Mouse (Mus musculus): ENCODE results near the gene Stk24. TPM values are rescaled to one million over a fixed set of nuclear protein-coding genes. Genes with fewer than 3 reads are reported as not detected.

Gene Stk24
- polyA plus RNA-seq, 1 experiment from 2014 or later: 32.8 TPM

DNA sequence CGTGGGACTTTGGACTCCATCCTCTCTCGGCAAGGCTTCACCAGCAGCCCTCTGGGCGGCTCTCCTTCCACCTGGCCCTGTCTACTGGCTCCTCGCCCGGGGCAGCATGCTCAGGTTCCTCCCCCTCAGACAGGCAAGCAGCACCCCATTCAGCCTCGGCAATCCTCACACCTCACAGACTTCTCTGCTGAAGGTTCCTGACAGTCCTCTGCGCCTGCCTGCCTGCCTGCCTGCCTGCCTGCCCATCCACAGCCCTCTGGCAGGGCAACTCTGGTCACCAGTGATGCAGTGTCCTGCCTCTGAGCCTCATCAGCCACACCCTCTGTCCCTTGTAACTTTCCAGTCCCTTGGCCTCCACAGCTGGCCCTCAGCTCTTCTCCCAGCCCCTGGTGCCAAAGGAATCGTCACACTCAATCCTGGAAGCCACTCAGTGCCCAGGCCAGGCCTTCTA, 39.8 kb downstream of the Stk24 start:
- H3K4me1 ChIP-seq (replicated peaks): peaks cover 8% of the 10 kb centered on the region; the same call in 1 of the 2 replicates
- H3K27me3 ChIP-seq (ENCODE audit: insufficient read depth, poor library complexity, severe bottlenecking): no peaks in the 10 kb centered on the region
- peaks cover 28% of the 10 kb centered on the region for H3K36me3 ChIP-seq
- H3K27ac ChIP-seq: 0 out of 2 replicates have a peak overlapping the region, but pooled peaks have one; percentile 1
- no peaks in the 10 kb centered on the region for H3K9me3 ChIP-seq
- 88% methylated on average over 8 of the region's 8 CpGs for WGBS
- DNase-seq (ENCODE audit: low spot score): no peak
- H3K4me3 ChIP-seq: no peak overlapping the region

DNA sequence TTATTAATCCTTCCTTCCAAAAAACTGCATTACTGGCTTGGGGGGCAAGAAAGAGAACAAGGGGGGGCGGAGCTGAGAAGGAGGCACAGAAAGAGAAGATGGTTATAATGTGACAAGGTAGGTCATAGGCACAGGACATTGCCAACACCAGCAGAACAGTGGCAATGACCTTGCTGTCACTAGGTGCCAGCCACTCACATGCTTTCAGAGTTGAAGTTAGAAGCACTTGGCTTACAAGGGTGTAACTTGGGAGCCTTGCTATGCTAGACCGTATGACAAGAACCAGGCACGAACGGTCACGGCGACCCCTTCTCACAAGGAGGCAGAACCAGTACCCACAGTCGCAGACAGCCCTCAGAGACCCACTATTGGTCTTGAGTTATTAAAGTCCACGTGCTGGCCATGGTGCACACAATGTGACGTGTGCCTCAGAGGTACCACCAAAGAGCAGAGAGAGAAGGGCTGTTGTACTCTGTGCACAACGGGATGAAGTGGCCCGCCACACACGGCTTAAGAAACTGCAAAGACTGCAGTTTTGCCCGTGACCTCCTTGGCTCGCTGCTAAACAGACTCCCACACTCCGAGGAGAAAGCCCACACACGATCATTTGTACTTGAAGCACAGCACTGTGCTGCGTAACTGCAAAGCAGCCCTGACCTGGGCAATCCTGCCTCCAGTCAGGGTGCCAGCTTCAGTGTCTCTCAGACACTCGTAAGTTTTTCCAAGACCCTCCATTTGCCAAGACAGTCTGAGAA, 40.8 kb downstream of the Stk24 start:
- no peaks in the 10 kb centered on the region for H3K9me3 ChIP-seq
- peaks cover 35% of the 10 kb centered on the region for H3K36me3 ChIP-seq
- H3K4me1 ChIP-seq (replicated peaks): peaks cover 8% of the 10 kb centered on the region; the same call in 1 of the 2 replicates
- no peaks in the 10 kb centered on the region for H3K27me3 ChIP-seq (ENCODE audit: insufficient read depth, poor library complexity, severe bottlenecking)
- no peak overlapping the region for H3K27ac ChIP-seq
- H3K4me3 ChIP-seq: no peak overlapping the region
- DNase-seq (ENCODE audit: low spot score): no peak
- 86% methylated on average over 18 of the region's 18 CpGs for WGBS

DNA sequence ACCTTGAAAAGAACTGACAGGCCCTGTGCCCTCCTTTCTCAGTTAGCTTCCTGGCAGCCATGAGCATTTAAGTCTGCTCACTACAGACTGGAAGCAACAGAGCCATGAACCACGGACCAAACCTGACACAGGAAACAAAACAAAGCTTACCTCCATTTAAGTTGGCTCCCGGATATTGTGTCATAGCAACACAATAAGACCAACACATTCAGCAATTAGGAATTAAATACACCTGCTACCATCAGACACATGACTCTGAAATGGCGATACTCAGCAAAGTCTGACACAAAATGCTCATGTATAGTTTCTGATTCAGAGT, 49.8 kb downstream of the Stk24 start:
- no peak overlapping the region for H3K27ac ChIP-seq
- no peaks in the 10 kb centered on the region for H3K27me3 ChIP-seq (ENCODE audit: insufficient read depth, poor library complexity, severe bottlenecking)
- no peak overlapping the region for H3K4me3 ChIP-seq
- 89% methylated on average over 3 of the region's 3 CpGs for WGBS
- H3K36me3 ChIP-seq: peaks cover 21% of the 10 kb centered on the region
- DNase-seq (ENCODE audit: low spot score): no peak
- H3K9me3 ChIP-seq: no peaks in the 10 kb centered on the region
- H3K4me1 ChIP-seq (replicated peaks): peaks cover 9% of the 10 kb centered on the region; the same call in 1 of the 2 replicates

DNA sequence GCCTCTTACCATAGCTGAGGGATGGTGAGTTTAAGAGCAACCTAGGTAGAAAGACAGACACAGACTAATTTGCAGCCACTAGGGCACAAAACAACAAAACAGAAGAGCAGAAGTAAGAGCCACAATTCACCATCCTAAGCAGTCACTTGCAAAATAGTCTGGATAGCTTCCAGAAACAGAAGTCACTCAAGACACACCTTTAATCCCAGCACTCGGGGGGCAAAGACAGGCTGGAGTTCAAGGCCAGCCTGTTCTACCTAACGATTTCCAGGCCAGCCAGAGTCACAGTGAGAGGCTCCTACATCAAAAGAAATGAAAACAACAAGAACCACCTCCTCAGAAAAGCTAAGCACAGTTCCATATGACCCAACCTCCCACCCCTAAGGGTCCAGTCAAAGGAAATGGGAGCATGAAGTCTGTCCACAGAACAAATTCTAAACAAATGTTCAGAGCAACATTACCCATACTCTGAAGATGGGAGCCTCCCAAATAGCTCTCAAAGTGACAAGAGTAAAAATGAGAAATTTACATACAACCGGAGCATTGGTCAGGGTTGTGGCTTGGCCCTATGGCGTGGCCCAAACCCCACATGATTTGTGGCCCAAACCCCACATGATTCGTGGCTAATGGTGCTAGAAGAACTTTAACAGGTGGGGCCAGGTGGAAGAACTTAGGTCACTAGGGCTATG, 50.3 kb downstream of the Stk24 start:
- no peak overlapping the region for H3K4me3 ChIP-seq
- WGBS: 80% methylated on average over 5 of the region's 5 CpGs

DNA sequence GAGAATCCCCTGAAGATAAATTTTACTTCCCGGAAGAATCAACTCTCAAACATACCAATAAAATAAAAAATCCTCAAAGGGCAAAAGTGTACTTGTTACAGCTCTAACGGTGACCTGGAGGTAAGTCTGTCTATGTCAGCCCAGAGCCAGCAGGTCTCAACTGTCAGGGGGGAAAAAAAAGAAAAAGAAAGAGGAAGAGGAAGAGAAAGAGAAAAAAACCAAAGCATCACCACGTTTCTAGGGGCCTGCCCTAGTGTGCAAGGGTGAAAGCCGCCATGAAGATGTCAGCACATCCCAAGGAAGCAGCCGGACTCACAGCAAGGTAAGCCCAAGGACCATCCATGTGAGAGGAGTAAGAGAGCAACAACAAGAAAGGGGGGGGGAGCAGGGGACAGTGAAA, 50.9 kb downstream of the Stk24 start:
- no peak overlapping the region for H3K27ac ChIP-seq
- H3K36me3 ChIP-seq: peaks cover 16% of the 10 kb centered on the region
- WGBS: 89% methylated on average over 5 of the region's 5 CpGs
- no peak for DNase-seq (ENCODE audit: low spot score)
- no peaks in the 10 kb centered on the region for H3K27me3 ChIP-seq (ENCODE audit: insufficient read depth, poor library complexity, severe bottlenecking)
- no peak overlapping the region for H3K4me3 ChIP-seq
- no peaks in the 10 kb centered on the region for H3K9me3 ChIP-seq
- peaks cover 9% of the 10 kb centered on the region; the same call in 1 of the 2 replicates for H3K4me1 ChIP-seq (replicated peaks)

More for the DNA sequence above, 50.3 kb downstream of the Stk24 start:
- peaks cover 9% of the 10 kb centered on the region; the same call in 1 of the 2 replicates for H3K4me1 ChIP-seq (replicated peaks)
- H3K9me3 ChIP-seq: no peaks in the 10 kb centered on the region
- no peak for DNase-seq (ENCODE audit: low spot score)
- no peaks in the 10 kb centered on the region for H3K27me3 ChIP-seq (ENCODE audit: insufficient read depth, poor library complexity, severe bottlenecking)
- H3K27ac ChIP-seq: no peak overlapping the region
- peaks cover 16% of the 10 kb centered on the region for H3K36me3 ChIP-seq

DNA sequence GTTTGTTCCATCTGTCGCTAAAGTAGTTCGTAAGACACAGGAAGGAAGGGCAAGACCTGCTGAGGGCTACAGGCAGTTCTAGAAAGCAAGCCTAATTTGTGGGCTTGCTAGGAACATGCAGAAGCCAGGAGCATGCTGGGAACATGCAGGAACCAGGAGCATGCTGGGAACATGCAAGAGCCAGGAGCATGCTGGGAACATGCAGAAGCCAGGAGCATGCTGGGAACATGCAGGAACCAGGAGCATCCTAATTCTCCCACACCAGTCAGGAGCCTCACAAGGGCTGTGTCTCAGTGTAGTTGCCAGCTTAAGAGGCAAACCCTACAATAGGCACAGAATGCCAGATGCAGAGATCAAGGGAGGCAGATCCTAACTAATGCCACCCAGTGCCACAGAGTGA, 53.4 kb downstream of the Stk24 start:
- H3K27me3 ChIP-seq (ENCODE audit: insufficient read depth, poor library complexity, severe bottlenecking): no peaks in the 10 kb centered on the region
- H3K36me3 ChIP-seq: 0 out of 2 replicates have a peak, but pooled peaks cover 15% of the 10 kb centered on the region
- DNase-seq (ENCODE audit: low spot score): no peak
- no peak overlapping the region for H3K4me3 ChIP-seq
- H3K4me1 ChIP-seq (replicated peaks): peaks cover 16% of the 10 kb centered on the region
- no peak overlapping the region for H3K27ac ChIP-seq
- no peaks in the 10 kb centered on the region for H3K9me3 ChIP-seq
- 87% methylated on average over 2 of the region's 2 CpGs for WGBS

DNA sequence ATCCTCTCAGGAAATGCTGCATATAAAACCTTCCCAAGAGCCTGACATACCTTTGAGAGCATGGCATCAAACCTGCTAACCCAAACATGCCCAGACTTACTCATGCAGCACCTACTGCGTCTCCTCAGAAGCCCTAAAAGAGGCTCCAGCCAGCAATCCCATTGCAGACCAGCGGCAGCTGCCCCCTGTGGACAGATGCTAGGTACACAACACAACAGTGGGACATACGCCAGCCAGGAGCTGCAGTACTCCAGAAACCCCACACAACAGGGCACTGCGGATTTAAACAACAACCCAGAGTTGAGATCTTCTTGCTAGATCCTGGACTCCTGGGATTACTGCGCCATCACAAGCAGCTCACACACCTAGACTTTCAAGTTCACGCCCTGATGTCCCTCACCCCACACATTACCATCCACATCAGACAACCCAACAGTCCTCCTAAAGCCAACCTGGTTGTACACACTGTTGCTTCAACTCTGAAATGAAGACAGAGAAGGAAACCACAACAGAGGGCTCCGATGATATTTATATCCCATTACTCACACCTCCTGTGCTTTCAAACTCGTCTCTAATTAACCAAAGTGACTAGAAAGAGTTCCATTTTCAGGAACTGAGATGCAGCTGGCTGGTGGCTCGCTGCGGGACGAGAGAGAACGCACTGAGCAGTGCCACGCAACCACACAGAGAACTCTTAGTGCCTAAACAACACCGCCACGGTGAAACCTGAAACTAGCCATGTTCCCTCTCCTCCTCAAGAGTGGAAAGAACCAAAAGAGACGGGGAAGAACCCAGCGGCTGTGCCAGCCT, 55.1 kb downstream of the Stk24 start:
- Histone ChIP-seq H3K4me3 (no peak overlapping the region), H3K27ac (no peak overlapping the region), H3K9me3 (peaks cover 5% of the 10 kb centered on the region; the same call in 1 of the 2 replicates), H3K27me3 (ENCODE audit: insufficient read depth, poor library complexity, severe bottlenecking) (no peaks in the 10 kb centered on the region), H3K4me1 (replicated peaks) (peaks cover 16% of the 10 kb centered on the region), H3K36me3 (0 out of 2 replicates have a peak, but pooled peaks cover 15% of the 10 kb centered on the region)
- no peak for DNase-seq (ENCODE audit: low spot score)
- WGBS: 90% methylated on average over 17 of the region's 17 CpGs

DNA sequence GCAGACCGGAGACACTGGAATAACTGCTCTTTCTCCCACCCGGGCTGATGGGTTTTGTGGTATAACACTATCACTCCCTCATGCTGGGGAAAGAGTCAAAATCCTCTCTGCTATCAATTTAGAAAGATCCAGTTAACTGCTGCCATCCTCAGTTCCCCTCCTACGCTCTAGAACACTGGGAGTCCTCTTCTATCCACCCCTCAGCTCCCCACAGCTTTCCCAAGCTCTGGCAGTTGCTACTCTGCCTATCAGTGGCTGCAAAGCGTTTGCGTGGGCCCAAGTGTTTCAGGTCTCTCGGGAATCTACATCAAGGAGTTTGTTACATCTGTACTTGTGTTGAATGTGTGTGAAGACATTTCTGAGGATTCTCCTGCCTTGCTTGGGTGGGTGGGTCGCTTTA, 57.2 kb downstream of the Stk24 start:
- no peak overlapping the region for H3K4me3 ChIP-seq
- peaks cover 5% of the 10 kb centered on the region; the same call in 1 of the 2 replicates for H3K9me3 ChIP-seq
- H3K4me1 ChIP-seq (replicated peaks): peaks cover 20% of the 10 kb centered on the region
- WGBS: 86% methylated on average over 7 of the region's 7 CpGs
- no peak for DNase-seq (ENCODE audit: low spot score)
- 0 out of 2 replicates have a peak, but pooled peaks cover 15% of the 10 kb centered on the region for H3K36me3 ChIP-seq
- no peaks in the 10 kb centered on the region for H3K27me3 ChIP-seq (ENCODE audit: insufficient read depth, poor library complexity, severe bottlenecking)
- H3K27ac ChIP-seq: no peak overlapping the region

DNA sequence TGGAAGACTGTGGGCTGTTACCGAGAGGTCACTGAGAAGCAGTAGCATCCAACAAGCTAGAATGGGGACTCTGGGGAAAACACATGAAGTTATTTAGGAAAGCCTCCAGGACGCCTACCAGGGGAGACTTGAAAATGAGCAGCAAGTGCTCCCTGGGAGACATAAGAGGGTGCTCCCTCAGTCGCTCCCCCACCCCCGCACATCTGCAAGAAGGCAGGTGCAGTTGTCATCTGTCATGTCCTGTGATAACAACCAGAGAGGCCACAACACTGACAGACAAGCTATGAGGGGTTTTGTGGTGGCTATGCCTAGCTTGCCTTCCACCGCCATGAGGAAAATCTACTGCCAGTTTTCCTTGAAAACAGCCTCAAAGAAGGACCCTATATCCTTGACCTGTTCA, 57.7 kb downstream of the Stk24 start:
- Histone ChIP-seq H3K9me3 (peaks cover 5% of the 10 kb centered on the region; the same call in 1 of the 2 replicates), H3K4me3 (no peak overlapping the region), H3K4me1 (replicated peaks) (peaks cover 19% of the 10 kb centered on the region), H3K27ac (no peak overlapping the region), H3K36me3 (0 out of 2 replicates have a peak, but pooled peaks cover 15% of the 10 kb centered on the region), H3K27me3 (ENCODE audit: insufficient read depth, poor library complexity, severe bottlenecking) (no peaks in the 10 kb centered on the region)
- WGBS: 89% methylated on average over 5 of the region's 5 CpGs
- DNase-seq (ENCODE audit: low spot score): no peak

DNA sequence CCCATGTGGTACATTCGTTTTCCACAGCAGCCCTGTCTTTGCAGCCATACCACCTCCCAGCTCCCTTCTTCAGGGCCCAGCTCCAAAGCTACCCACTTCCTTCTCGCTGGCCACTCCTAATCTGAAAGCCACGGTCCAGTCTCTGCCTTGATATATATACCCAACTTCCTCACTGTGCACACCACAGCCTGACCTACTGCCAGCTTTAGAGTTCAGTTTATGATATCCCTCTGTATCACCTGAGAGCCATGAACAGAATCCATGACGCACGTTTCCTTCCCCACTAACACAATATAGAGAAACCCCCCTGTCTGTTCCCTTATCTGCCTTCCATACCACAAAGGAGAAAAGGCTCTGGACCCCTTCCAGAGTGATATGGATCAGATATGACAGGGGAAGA, 61.4 kb downstream of the Stk24 start:
- peaks cover 5% of the 10 kb centered on the region; the same call in 1 of the 2 replicates for H3K9me3 ChIP-seq
- DNase-seq (ENCODE audit: low spot score): no peak
- H3K27me3 ChIP-seq (ENCODE audit: insufficient read depth, poor library complexity, severe bottlenecking): no peaks in the 10 kb centered on the region
- H3K36me3 ChIP-seq: 0 out of 2 replicates have a peak, but pooled peaks cover 12% of the 10 kb centered on the region
- peaks cover 29% of the 10 kb centered on the region for H3K4me1 ChIP-seq (replicated peaks)
- WGBS: 90% methylated on average over 5 of the region's 5 CpGs
- H3K27ac ChIP-seq: no peak overlapping the region
- no peak overlapping the region for H3K4me3 ChIP-seq

DNA sequence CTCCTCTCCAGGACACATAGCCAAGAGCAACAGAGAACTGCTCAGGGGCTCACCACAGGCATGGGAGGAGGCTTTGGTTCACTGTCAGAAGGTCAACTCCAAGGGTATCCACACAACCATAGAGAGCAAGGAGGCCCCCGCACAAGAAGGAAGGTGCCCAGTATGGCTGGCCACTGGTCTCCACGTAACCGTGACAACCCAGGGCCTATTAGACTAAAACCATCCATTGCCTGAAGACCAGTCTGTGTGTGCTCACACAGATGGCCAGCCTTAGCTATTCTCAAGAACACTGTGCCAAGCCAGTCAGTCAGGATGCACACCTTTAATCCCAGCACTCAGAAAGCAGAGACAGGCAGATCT, 62.5 kb downstream of the Stk24 start:
- Histone ChIP-seq H3K4me3 (no peak overlapping the region), H3K36me3 (0 out of 2 replicates have a peak, but pooled peaks cover 4% of the 10 kb centered on the region), H3K9me3 (peaks cover 5% of the 10 kb centered on the region; the same call in 1 of the 2 replicates), H3K27ac (0 out of 2 replicates have a peak overlapping the region, but pooled peaks have one; percentile 17), H3K27me3 (ENCODE audit: insufficient read depth, poor library complexity, severe bottlenecking) (no peaks in the 10 kb centered on the region), H3K4me1 (replicated peaks) (peaks cover 22% of the 10 kb centered on the region)
- no peak for DNase-seq (ENCODE audit: low spot score)
- 89% methylated on average over 3 of the region's 3 CpGs for WGBS

DNA sequence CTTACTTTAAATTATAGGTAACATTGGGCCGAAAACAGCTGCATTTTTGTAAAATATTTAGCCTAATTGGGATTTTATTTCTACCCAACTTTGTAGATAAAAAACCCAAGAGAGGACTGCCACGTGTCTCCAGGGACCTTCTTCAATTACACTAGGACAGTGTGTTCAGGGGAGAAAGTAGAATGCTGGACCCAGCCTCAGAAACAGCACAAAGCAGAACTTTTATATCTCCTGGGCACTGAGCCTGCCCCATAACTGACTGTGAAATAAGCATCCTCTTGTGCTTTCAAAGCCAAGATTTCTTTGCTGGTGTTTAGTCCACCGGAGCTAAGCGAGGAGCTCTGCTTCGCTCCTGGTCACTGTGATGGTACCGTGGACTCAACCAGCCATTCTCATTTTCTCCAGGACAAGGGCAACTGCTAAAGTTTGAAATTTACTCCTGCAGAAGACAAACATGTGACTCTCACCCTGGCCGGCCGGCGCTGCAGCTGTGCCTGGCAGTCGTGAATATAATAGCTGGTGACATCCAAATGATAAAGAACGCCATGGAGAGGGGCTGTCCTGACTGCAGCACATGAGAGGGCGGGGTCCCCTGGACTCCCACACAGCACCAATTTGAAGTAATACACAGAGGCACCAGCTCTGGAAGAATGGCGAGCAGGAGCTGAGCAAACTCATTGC, 63.0 kb downstream of the Stk24 start:
- no peak overlapping the region for H3K4me3 ChIP-seq
- H3K27me3 ChIP-seq (ENCODE audit: insufficient read depth, poor library complexity, severe bottlenecking): no peaks in the 10 kb centered on the region
- 0 out of 2 replicates have a peak, but pooled peaks cover 2% of the 10 kb centered on the region for H3K36me3 ChIP-seq
- WGBS: 80% methylated on average over 13 of the region's 13 CpGs
- H3K4me1 ChIP-seq (replicated peaks): peaks cover 22% of the 10 kb centered on the region
- H3K9me3 ChIP-seq: peaks cover 5% of the 10 kb centered on the region; the same call in 1 of the 2 replicates
- no peak for DNase-seq (ENCODE audit: low spot score)
- H3K27ac ChIP-seq: 0 out of 2 replicates have a peak overlapping the region, but pooled peaks have one; percentile 17

Data from hindbrain, embryonic 10.5 days (tissue).